Mouse (Mus musculus): Measurements from ENCODE around the gene Ifitm10. TPM values are rescaled to one million over a fixed set of nuclear protein-coding genes. Genes with fewer than 3 reads are reported as not detected.

Ifitm10 gene
- total and polyA plus RNA-seq, 3 experiments = not detected

DNA sequence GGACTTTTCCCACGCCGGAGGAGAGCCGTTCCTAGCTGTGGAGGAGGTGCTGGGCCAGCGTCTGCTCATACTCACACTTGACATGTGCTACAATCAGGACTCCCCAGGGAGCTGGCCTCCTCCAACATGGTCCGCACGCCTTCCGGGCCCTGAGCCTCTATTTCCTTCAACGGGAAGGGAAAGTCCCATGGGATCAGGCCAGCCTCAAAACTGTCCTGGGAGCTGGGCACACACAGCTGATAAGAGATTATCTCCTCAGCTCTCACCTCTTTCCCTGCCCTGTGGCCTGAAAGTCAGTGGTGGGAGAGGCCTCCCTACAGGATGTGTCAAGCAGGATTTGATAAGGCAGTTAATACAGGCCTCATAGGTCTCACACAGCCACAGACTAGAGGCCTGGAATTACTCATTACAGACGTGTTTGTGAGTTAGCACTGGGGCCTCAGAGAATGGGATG lies 43.3 kb downstream of the Ifitm10 start:
- TF ChIP-seq ELF1 (IDR thresholded peaks at IDR 0.05; ENCODE audit: low read depth, low read length) (no peak), TBP (conservative IDR thresholded peaks at IDR 0.05; ENCODE audit: low read depth, low read length) (no peak), CHD2 (IDR thresholded peaks at IDR 0.05; ENCODE audit: low read length) (no peak), RCOR1 (conservative IDR thresholded peaks at IDR 0.05; ENCODE audit: low read depth, low read length) (no peak), HCFC1 (IDR thresholded peaks at IDR 0.05; ENCODE audit: low read depth, low read length) (no peak), KAT2A (IDR thresholded peaks at IDR 0.05; ENCODE audit: insufficient replicate concordance, low read length) (no peak), ZMIZ1 (IDR thresholded peaks at IDR 0.05; ENCODE audit: low read depth, low read length) (no peak), EP300 (IDR thresholded peaks at IDR 0.05; ENCODE audit: low read length) (no peak), JUN (IDR thresholded peaks at IDR 0.05; ENCODE audit: insufficient read depth, low read depth, low read length) (no peak)
- H3K9ac ChIP-seq (ENCODE audit: insufficient read depth, low read depth) = no peak overlapping the region
- peaks cover 52% of the 10 kb centered on the region for H3K27me3 ChIP-seq (replicated peaks)
- dilution Hi-C loops (cut with MboI; ENCODE audit: extremely low pct_ligation_motif_present, extremely low pct_unique_long_range_greater_than_20kb, low sequenced_read_pairs) (no loop called here), in situ Hi-C loops (cut with MboI; ENCODE audit: low pct_ligation_motif_present, low pct_unique_long_range_greater_than_20kb, low sequenced_read_pairs) (loop anchor here (10.0 kb wide), 1 partner anchor 345 kb away; no protein-coding TSS in a partner anchor)
- DNase-seq (ENCODE audit: extremely low read depth) = no peak
- H3K36me3 ChIP-seq (replicated peaks in 1 of 2; ENCODE audit: control insufficient read depth in 1 of 2, insufficient read depth in 1 of 2, low read length in 1 of 2) = no peaks in the 10 kb centered on the region
- no peak overlapping the region for H3K4me3 ChIP-seq (replicated peaks in 1 of 3; ENCODE audit: low read depth in 2 of 3, low read length in 2 of 3, poor library complexity in 1 of 3)
- H3K4me1 ChIP-seq (ENCODE audit: control insufficient read depth in 1 of 2, insufficient read depth in 2 of 2) = no peaks in the 10 kb centered on the region
- no peak overlapping the region for H3K4me2 ChIP-seq (ENCODE audit: insufficient read depth, low read depth, poor library complexity, severe bottlenecking)
- no peaks in the 10 kb centered on the region for H3K79me2 ChIP-seq (replicated peaks; ENCODE audit: control insufficient read depth, extremely low read depth, insufficient read depth, poor library complexity, severe bottlenecking)
- no peak overlapping the region for H3K27ac ChIP-seq (ENCODE audit: insufficient read depth, low read depth)
- no peaks in the 10 kb centered on the region for H3K9me3 ChIP-seq (replicated peaks; ENCODE audit: low read length)

DNA sequence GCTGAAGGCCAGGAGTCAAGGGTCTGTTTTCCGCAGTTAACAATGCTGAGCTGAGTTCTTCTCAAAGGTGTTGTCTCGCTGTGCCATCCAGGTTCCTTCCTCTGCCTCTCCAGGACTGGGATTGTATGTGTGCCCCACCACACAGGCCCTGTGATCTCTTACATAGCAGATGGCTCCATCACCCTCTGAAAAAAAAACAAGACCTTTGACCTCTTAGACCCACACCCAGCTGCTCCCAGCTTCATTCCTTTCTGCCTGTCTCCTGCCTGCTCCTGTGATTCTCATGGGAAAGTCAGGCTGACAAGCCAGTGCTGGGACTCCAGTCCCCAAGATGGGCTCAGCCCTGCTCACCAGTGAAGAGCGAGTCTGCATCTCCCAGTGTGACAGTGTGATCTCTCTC lies 45.0 kb downstream of the Ifitm10 start:
- no peaks in the 10 kb centered on the region for H3K79me2 ChIP-seq (replicated peaks; ENCODE audit: control insufficient read depth, extremely low read depth, insufficient read depth, poor library complexity, severe bottlenecking)
- dilution Hi-C loops (cut with MboI; ENCODE audit: extremely low pct_ligation_motif_present, extremely low pct_unique_long_range_greater_than_20kb, low sequenced_read_pairs) (no loop called here), in situ Hi-C loops (cut with MboI; ENCODE audit: low pct_ligation_motif_present, low pct_unique_long_range_greater_than_20kb, low sequenced_read_pairs) (no loop called here)
- DNase-seq (ENCODE audit: extremely low read depth) = no peak
- TF ChIP-seq MAFK (IDR thresholded peaks at IDR 0.05; ENCODE audit: insufficient replicate concordance, low read length) = no peak
- TF ChIP-seq PAX5 (IDR thresholded peaks at IDR 0.05; ENCODE audit: low read length) = no peak
- TF ChIP-seq JUN (IDR thresholded peaks at IDR 0.05; ENCODE audit: insufficient read depth, low read depth, low read length) = no peak
- TF ChIP-seq NELFE (IDR thresholded peaks at IDR 0.05; ENCODE audit: low read depth, low read length) = no peak
- no peak for TF ChIP-seq NRF1 (IDR thresholded peaks at IDR 0.05; ENCODE audit: low read depth, low read length)
- no peak for TF ChIP-seq TCF12 (IDR thresholded peaks at IDR 0.05; ENCODE audit: low read depth, low read length)
- TF ChIP-seq MYC (IDR thresholded peaks at IDR 0.05; ENCODE audit: low read depth, low read length) = no peak
- no peak for TF ChIP-seq HCFC1 (IDR thresholded peaks at IDR 0.05; ENCODE audit: low read depth, low read length)
- no peak for TF ChIP-seq KAT2A (IDR thresholded peaks at IDR 0.05; ENCODE audit: insufficient replicate concordance, low read length)
- no peak for TF ChIP-seq USF2 (conservative IDR thresholded peaks at IDR 0.05; ENCODE audit: low read depth, low read length)
- no peak for TF ChIP-seq SMC3 (IDR thresholded peaks at IDR 0.05; ENCODE audit: low read depth, low read length)
- no peak overlapping the region for H3K9ac ChIP-seq (ENCODE audit: insufficient read depth, low read depth)
- H3K9me3 ChIP-seq (replicated peaks; ENCODE audit: low read length) = no peaks in the 10 kb centered on the region
- H3K27ac ChIP-seq (ENCODE audit: insufficient read depth, low read depth) = no peak overlapping the region
- no peak overlapping the region for H3K4me3 ChIP-seq (replicated peaks in 1 of 3; ENCODE audit: low read depth in 2 of 3, low read length in 2 of 3, poor library complexity in 1 of 3)
- H3K36me3 ChIP-seq (replicated peaks in 1 of 2; ENCODE audit: control insufficient read depth in 1 of 2, insufficient read depth in 1 of 2, low read length in 1 of 2) = no peaks in the 10 kb centered on the region
- no peaks in the 10 kb centered on the region for H3K4me1 ChIP-seq (ENCODE audit: control insufficient read depth in 1 of 2, insufficient read depth in 2 of 2)
- H3K4me2 ChIP-seq (ENCODE audit: insufficient read depth, low read depth, poor library complexity, severe bottlenecking) = no peak overlapping the region
- peaks cover 60% of the 10 kb centered on the region for H3K27me3 ChIP-seq (replicated peaks)
